Mouse (Mus musculus) stomach, embryonic 14.5 days (tissue): ENCODE measurements around the gene Abcd1. TPM values are rescaled to one million over a fixed set of nuclear protein-coding genes. Genes with fewer than 3 reads are reported as not detected.

Experiments used
- ATAC-seq: fragments of 200-750 bp; cut with Nextera tagmentation; 2 replicates; pipeline ENCODE4 v1.8.0; 2017; ENCODE audit warnings: low read depth, moderate TSS enrichment; ENCODE audit not compliant: insufficient number of reproducible peaks, insufficient read depth, low FRiP score
- H3K27ac ChIP-seq: fragments of 300-500 bp; sonication (generic); 2 replicates; pipeline ENCODE4 v1.5.1; 2014; ENCODE audit warnings: mild to moderate bottlenecking, low read length, moderate library complexity, mixed read lengths
- H3K27me3 ChIP-seq: fragments of 300-500 bp; sonication (generic); 2 replicates; pipeline ENCODE4 v1.6.1; 2014; ENCODE audit warnings: low read length, control low read depth, mixed read lengths; ENCODE audit not compliant: control insufficient read depth, insufficient read depth
- H3K36me3 ChIP-seq: fragments of 300-500 bp; sonication (generic); 2 replicates; pipeline ENCODE4 v1.6.1; 2014; ENCODE audit warnings: mild to moderate bottlenecking, control low read depth, low read length, moderate library complexity, mixed read lengths; ENCODE audit not compliant: control insufficient read depth, insufficient read depth
- H3K4me1 ChIP-seq: fragments of 300-500 bp; sonication (generic); 2 replicates; pipeline ENCODE4 v1.6.1; 2014; ENCODE audit warnings: low read length, control low read depth, mixed read lengths; ENCODE audit not compliant: control insufficient read depth, insufficient read depth
- H3K4me2 ChIP-seq: fragments of 300-500 bp; sonication (generic); replicated peaks from 2 replicates; pipeline ENCODE4 v1.6.1; 2014; ENCODE audit warnings: low read depth, low read length, control low read depth
- H3K4me3 ChIP-seq: fragments of 300-500 bp; sonication (generic); 2 replicates; pipeline ENCODE4 v1.5.1; 2014; ENCODE audit warnings: low read depth, low read length, control low read depth
- H3K9ac ChIP-seq: fragments of 300-500 bp; sonication (generic); replicated peaks from 2 replicates; pipeline ENCODE4 v1.6.1; 2014; ENCODE audit warnings: low read depth, mild to moderate bottlenecking, control low read depth, low read length, moderate library complexity, mixed read lengths
- H3K9me3 ChIP-seq: fragments of 300-500 bp; sonication (generic); 2 replicates; pipeline ENCODE4 v1.6.1; 2016; ENCODE audit warnings: low read depth, low read length, control low read depth; ENCODE audit not compliant: control insufficient read depth
- WGBS: fragments of 180-500 bp; shearing (Covaris S2); extraction: QIAGEN DNeasy Blood & Tissue Kit; methylation state at CpG from one replicate; pipeline ENCODE4 v1.1.7; 2014; 5-methylcytosine and 5-hydroxymethylcytosine counted together
- polyA plus RNA-seq: library from polyadenylated mRNA; unstranded; fragments of >200 nt; fragmentation: Nextera tagmentation; extraction: Ambion mirVana; gene quantifications from 2 replicates; pipeline ENCODE4 v1.2.1, GENCODE M21; 2014

Gene Abcd1
- polyA plus RNA-seq, 1 experiment from 2014 or later = 19.6 TPM

GRCm38 (mm10) chrX:73684978-73685377 is 31.4 kb upstream of the Abcd1 start:
- Histone ChIP-seq H3K36me3 (peaks cover 11% of the 10 kb centered on the region), H3K27ac (no peak overlapping the region), H3K4me2 (no peak overlapping the region), H3K4me1 (no peaks in the 10 kb centered on the region), H3K9me3 (no peaks in the 10 kb centered on the region), H3K27me3 (no peaks in the 10 kb centered on the region), H3K9ac (no peak overlapping the region), H3K4me3 (no peak overlapping the region)
- ATAC-seq = no peak

- H3K9ac ChIP-seq = no peak overlapping the region
- no peaks in the 10 kb centered on the region for H3K9me3 ChIP-seq
- ATAC-seq = no peak
- no peaks in the 10 kb centered on the region for H3K4me1 ChIP-seq
- H3K4me2 ChIP-seq = no peak overlapping the region
- 70% methylated on average over 3 of the region's 3 CpGs for WGBS
- no peaks in the 10 kb centered on the region for H3K27me3 ChIP-seq
- H3K36me3 ChIP-seq = peaks cover 11% of the 10 kb centered on the region
- H3K4me3 ChIP-seq = no peak overlapping the region
- no peak overlapping the region for H3K27ac ChIP-seq
Measured at GRCm38 (mm10) chrX:73685629-73686028, 30.8 kb upstream of the Abcd1 start.

GRCm38 (mm10) chrX:73690917-73691629 is 25.3 kb upstream of the Abcd1 start:
- no peaks in the 10 kb centered on the region for H3K4me1 ChIP-seq
- no peak overlapping the region for H3K4me2 ChIP-seq
- H3K36me3 ChIP-seq = peaks cover 6% of the 10 kb centered on the region; the same call in 1 of the 2 replicates
- WGBS = 76% methylated on average over 5 of the region's 5 CpGs
- no peak for ATAC-seq
- H3K9ac ChIP-seq = no peak overlapping the region
- no peak overlapping the region for H3K4me3 ChIP-seq
- no peaks in the 10 kb centered on the region for H3K9me3 ChIP-seq
- no peak overlapping the region for H3K27ac ChIP-seq
- H3K27me3 ChIP-seq = no peaks in the 10 kb centered on the region

GRCm38 (mm10) chrX:73700472-73700871 is 15.9 kb upstream of the Abcd1 start:
- H3K4me2 ChIP-seq = no peak overlapping the region
- no peaks in the 10 kb centered on the region; the same call in 1 of the 2 replicates for H3K36me3 ChIP-seq
- H3K4me3 ChIP-seq = no peak overlapping the region
- WGBS = 79% methylated on average over 1 of the region's 1 CpGs
- H3K4me1 ChIP-seq = no peaks in the 10 kb centered on the region
- no peak for ATAC-seq
- H3K9ac ChIP-seq = no peak overlapping the region
- H3K9me3 ChIP-seq = no peaks in the 10 kb centered on the region
- no peak overlapping the region for H3K27ac ChIP-seq
- no peaks in the 10 kb centered on the region for H3K27me3 ChIP-seq

GRCm38 (mm10) chrX:73715476-73716108 is 805 bp upstream of the Abcd1 start:
- WGBS = 24% methylated on average over 20 of the region's 21 CpGs
- H3K27me3 ChIP-seq = no peaks in the 10 kb centered on the region
- peak overlapping the region; percentile 86 for H3K27ac ChIP-seq

GRCm38 (mm10) chrX:73716709-73717545 is 530 bp downstream of the Abcd1 start:
- WGBS = 34% methylated on average over 30 of the region's 30 CpGs
- peak overlapping the region; percentile 50 for H3K4me3 ChIP-seq
- H3K9me3 ChIP-seq = no peaks in the 10 kb centered on the region
- peaks cover 14% of the 10 kb centered on the region; the same call in 1 of the 2 replicates for H3K4me1 ChIP-seq
- peak overlapping the region; percentile 78; the same call in 1 of the 2 replicates for H3K27ac ChIP-seq
- H3K4me2 ChIP-seq = peak overlapping the region; percentile 65
- peak overlapping the region; percentile 30; the same call in 1 of the 2 replicates for H3K9ac ChIP-seq
- ATAC-seq = peak; percentile 24; the same call in 1 of the 2 replicates
- H3K27me3 ChIP-seq = no peaks in the 10 kb centered on the region
- no peaks in the 10 kb centered on the region; the same call in 1 of the 2 replicates for H3K36me3 ChIP-seq

More at GRCm38 (mm10) chrX:73715476-73716108, 805 bp upstream of the Abcd1 start:
- Histone ChIP-seq H3K9me3 (no peaks in the 10 kb centered on the region), H3K9ac (peak overlapping the region; percentile 53), H3K4me3 (peak overlapping the region; percentile 50), H3K4me1 (peaks cover 14% of the 10 kb centered on the region; the same call in 1 of the 2 replicates), H3K36me3 (no peaks in the 10 kb centered on the region; the same call in 1 of the 2 replicates), H3K4me2 (peak overlapping the region; percentile 59)
- ATAC-seq = no peak

GRCm38 (mm10) chrX:73717667-73718066 is 1.3 kb downstream of the Abcd1 start:
- 0 out of 2 replicates have a peak overlapping the region, but pooled peaks have one; percentile 30 for H3K9ac ChIP-seq
- H3K27me3 ChIP-seq = no peaks in the 10 kb centered on the region
- H3K36me3 ChIP-seq = no peaks in the 10 kb centered on the region
- H3K9me3 ChIP-seq = no peaks in the 10 kb centered on the region
- H3K4me1 ChIP-seq = peaks cover 14% of the 10 kb centered on the region; the same call in 1 of the 2 replicates
- no peak overlapping the region for H3K27ac ChIP-seq
- ATAC-seq = no peak
- 67% methylated on average over 11 of the region's 11 CpGs for WGBS
- peak overlapping the region; percentile 65 for H3K4me2 ChIP-seq
- peak overlapping the region; percentile 50; the same call in 1 of the 2 replicates for H3K4me3 ChIP-seq

GRCm38 (mm10) chrX:73718271-73718670 is 1.9 kb downstream of the Abcd1 start:
- Histone ChIP-seq H3K4me1 (peaks cover 14% of the 10 kb centered on the region; the same call in 1 of the 2 replicates), H3K27me3 (no peaks in the 10 kb centered on the region), H3K36me3 (no peaks in the 10 kb centered on the region), H3K4me3 (no peak overlapping the region), H3K27ac (peak overlapping the region; percentile 74; the same call in 1 of the 2 replicates), H3K9ac (no peak overlapping the region), H3K4me2 (peak overlapping the region; percentile 65), H3K9me3 (no peaks in the 10 kb centered on the region)
- WGBS = 43% methylated on average over 3 of the region's 3 CpGs
- no peak for ATAC-seq
